Mouse (Mus musculus) testis, adult 10 weeks (tissue): Measurements from ENCODE around the gene Gm49321. TPM values are rescaled to one million over a fixed set of nuclear protein-coding genes. Genes with fewer than 3 reads are reported as not detected.

ENCODE experiments used
- polyA plus RNA-seq: library from polyadenylated mRNA; stranded (reverse); fragments of 350-450 nt; fragmentation: Illumina TruSeq; extraction: RNeasy Lipid Tissue Mini Kit (QIAGEN cat#74804); gene quantifications from one replicate; pipeline ENCODE4 v1.2.3, GENCODE M21; 2014; ENCODE audit warnings: low read depth, low replicate concordance

Gene Gm49321
- not detected for polyA plus RNA-seq

DNA sequence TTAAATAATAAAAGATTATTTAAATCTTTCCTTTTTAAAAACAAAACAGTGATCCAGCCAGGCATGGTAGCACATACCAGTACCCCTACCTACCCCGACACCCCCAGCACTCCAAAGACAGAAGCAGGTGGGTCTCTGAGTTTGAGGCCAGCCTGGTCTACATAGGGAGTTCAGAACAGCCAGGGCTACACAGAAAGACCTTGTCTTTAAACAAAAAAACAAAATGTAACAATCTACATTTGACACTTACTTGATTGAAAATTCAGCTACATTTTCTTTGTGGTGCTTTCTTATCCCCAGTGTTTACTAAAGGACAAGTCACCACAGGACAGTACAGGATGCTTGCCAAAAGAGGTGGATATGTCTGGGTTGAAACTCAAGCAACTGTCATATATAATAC is at the start of gene Gm49321:
Gene Gm49321 (plus strand): TSS at position 301 of the 400 bp plus-strand sequence.

DNA sequence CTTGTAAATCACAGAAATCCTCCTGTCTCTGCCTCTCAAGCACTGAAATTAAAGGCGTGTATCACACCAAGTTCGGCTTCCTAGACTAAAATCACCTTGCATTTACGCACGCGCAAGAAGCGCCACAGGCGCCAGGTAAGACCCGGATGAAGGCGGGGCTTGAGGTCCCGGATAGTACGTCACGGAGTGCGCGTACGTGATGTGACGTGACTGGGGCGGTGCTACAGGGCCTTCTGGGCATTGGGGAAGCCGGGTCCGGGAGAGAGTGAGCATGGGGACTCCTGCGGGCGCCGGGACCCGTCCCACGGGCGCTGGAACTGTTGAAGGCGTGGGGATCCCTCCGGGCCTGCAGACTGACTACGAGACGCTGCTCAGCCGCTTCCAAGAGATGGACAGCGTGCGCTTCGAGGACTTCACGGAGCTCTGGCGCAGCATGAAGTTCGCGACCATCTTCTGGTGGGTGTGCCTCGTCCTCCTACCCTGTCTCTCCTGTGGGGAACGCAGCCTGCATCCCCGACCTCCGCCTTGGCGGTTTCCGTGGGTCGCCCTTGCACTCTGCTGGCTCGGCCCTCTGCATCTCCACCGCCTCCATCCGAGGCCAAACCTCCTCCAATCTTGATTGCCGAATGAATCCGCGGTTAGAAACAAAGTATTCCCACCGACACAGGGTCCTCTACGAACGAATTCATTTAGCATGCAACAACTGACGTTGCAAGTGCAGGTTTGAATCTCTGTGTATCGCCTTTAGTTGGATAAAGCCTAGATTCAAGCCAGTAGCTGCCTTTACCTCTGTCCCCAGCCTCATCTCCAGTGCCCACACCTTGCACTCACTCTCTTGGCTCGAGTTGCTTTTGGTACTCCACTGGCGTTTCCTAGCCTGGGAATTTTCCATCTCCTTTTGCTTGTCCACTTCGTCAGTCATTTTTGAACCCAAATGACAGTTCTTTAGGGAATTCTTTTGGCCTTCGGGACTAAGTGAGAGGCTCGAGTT is 27.1 kb downstream of the Gm49321 start, which contains the start of gene Snapc1:
Gene Snapc1 (plus strand): TSS at position 191 of the 991 bp plus-strand sequence.

DNA sequence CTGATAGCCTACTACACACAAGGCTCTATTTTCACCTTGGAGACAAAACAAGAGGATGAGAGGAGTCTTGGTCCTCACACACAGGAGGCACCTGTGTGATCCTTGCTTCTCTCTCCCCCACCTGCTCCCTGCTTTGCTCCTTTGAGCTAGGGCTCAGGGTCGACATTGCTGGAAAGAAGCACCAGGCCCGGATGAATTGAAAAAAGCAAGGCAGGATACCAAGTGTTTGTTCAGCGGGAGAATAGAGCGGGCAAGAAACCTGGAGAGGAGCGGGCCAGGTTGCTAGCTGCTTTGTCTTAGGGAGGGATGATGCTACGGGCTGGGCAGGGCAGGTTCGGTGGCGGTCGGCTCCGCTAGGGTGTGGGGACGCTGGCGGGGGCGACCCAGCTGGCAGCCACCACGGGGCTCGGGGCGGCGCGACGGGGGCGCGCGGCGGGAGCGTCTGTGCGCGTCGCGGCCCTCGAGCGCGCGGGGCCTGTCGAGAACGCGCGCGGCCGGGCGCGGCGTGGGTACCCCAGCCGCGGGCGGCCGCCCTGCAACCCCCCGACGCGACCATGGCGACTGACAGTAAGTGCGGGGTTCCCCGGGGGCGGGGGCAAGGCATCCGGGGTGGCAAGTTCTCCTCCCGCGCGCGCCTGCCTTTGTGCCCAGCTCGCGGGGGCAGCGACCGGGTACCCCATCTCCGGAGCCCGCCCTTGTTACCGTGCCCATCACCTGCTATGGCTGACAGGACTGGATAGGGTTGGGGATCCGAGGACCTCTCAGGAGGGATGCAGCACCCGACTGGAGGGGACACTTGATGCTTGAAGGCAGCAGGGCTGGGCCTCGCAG is 60.1 kb downstream of the Gm49321 start, which contains the start of gene Syt16:
Gene Syt16 (plus strand): TSS at position 365 of the 831 bp plus-strand sequence.

Other genes starting within 250 kb of the Gm49321 start
- 37.0 TPM for gene Hif1a, start 36.3 kb upstream of the Gm49321 start, polyA plus RNA-seq
- 9.7 TPM for gene Snapc1, start 26.8 kb downstream of the Gm49321 start, polyA plus RNA-seq
- 0.38 TPM for gene Syt16, start 60.0 kb downstream of the Gm49321 start, polyA plus RNA-seq